Mouse (Mus musculus) kidney, embryonic 16.5 days (tissue): Measurements from ENCODE around the gene Borcs7. TPM values are rescaled to one million over a fixed set of nuclear protein-coding genes. Genes with fewer than 3 reads are reported as not detected.

Source experiments
- ATAC-seq: fragments of 200-750 bp; cut with Nextera tagmentation; 2 replicates; pipeline ENCODE4 v1.8.0; 2017; ENCODE audit warnings: moderate TSS enrichment; ENCODE audit not compliant: low FRiP score, low TSS enrichment
- H3K27ac ChIP-seq: fragments of 300-500 bp; sonication (generic); 2 replicates; pipeline ENCODE4 v1.5.1; 2014; ENCODE audit warnings: low read length
- H3K27me3 ChIP-seq: fragments of 300-500 bp; sonication (generic); 2 replicates; pipeline ENCODE4 v1.6.1; 2014; ENCODE audit warnings: low read length, control low read depth, mixed read lengths; ENCODE audit not compliant: insufficient read depth
- H3K36me3 ChIP-seq: fragments of 300-500 bp; sonication (generic); 2 replicates; pipeline ENCODE4 v1.6.1; 2014; ENCODE audit warnings: low read length, control low read depth, mixed read lengths; ENCODE audit not compliant: insufficient read depth
- H3K4me1 ChIP-seq: fragments of 300-500 bp; sonication (generic); 2 replicates; pipeline ENCODE4 v1.6.1; 2014; ENCODE audit warnings: low read length, control low read depth, mixed read lengths; ENCODE audit not compliant: insufficient read depth
- H3K4me2 ChIP-seq: fragments of 300-500 bp; sonication (generic); replicated peaks from 2 replicates; pipeline ENCODE4 v1.6.1; 2014; ENCODE audit warnings: low read depth, low read length
- H3K4me3 ChIP-seq: fragments of 300-500 bp; sonication (generic); 2 replicates; pipeline ENCODE4 v1.5.1; 2014; ENCODE audit warnings: mild to moderate bottlenecking, low read length
- H3K9ac ChIP-seq: fragments of 300-500 bp; sonication (generic); replicated peaks from 2 replicates; pipeline ENCODE4 v1.6.1; 2014; ENCODE audit warnings: low read length
- H3K9me3 ChIP-seq: fragments of 300-500 bp; sonication (generic); 2 replicates; pipeline ENCODE4 v1.6.1; 2016; ENCODE audit warnings: low read length, control low read depth
- WGBS: fragments of 180-500 bp; shearing (Covaris S2); extraction: QIAGEN DNeasy Blood & Tissue Kit; methylation state at CpG from one replicate; pipeline ENCODE4 v1.1.7; 2014; 5-methylcytosine and 5-hydroxymethylcytosine counted together
- polyA plus RNA-seq: library from polyadenylated mRNA; unstranded; fragments of >200 nt; fragmentation: Nextera tagmentation; extraction: Ambion mirVana; gene quantifications from 2 replicates; pipeline ENCODE4 v1.2.1, GENCODE M21; 2015

The Borcs7 gene
- polyA plus RNA-seq, 1 experiment from 2014 or later, result 15.6 TPM

GRCm38 (mm10) chr19:46647254-46647653 is 42.5 kb upstream of the Borcs7 start:
- H3K4me3 ChIP-seq, result no peak overlapping the region
- ATAC-seq, result no peak
- no peaks in the 10 kb centered on the region for H3K27me3 ChIP-seq
- H3K4me2 ChIP-seq, result no peak overlapping the region
- H3K9ac ChIP-seq, result 0 out of 2 replicates have a peak overlapping the region, but pooled peaks have one; percentile 17
- H3K36me3 ChIP-seq, result peaks cover 8% of the 10 kb centered on the region; the same call in 1 of the 2 replicates
- no peaks in the 10 kb centered on the region for H3K9me3 ChIP-seq
- WGBS, result 41% methylated on average over 3 of the region's 3 CpGs
- peaks cover 53% of the 10 kb centered on the region for H3K4me1 ChIP-seq
- no peak overlapping the region for H3K27ac ChIP-seq

DNA sequence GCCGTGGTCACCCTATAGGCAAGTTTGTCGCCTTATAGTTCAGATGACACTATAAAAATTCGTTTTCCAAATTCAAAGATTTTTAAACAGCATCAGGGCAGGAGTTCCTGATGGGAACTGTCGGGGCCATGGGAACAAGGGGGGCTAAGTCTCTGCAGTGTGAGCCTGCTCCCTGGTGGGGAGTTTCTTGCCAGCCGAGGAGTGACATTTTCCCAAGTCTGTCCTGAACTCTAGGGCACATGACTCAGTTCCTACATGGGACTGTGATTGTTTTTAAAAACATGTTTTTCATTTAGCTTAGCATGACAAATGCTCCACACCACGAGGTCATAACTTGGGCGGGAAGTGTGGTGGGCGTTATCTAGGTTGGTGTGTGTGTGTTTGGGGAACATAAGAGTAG is 41.9 kb upstream of the Borcs7 start:
- Histone ChIP-seq H3K27ac (no peak overlapping the region), H3K4me3 (no peak overlapping the region), H3K27me3 (no peaks in the 10 kb centered on the region), H3K4me1 (peaks cover 47% of the 10 kb centered on the region), H3K4me2 (no peak overlapping the region), H3K9me3 (no peaks in the 10 kb centered on the region), H3K9ac (no peak overlapping the region), H3K36me3 (peaks cover 11% of the 10 kb centered on the region; the same call in 1 of the 2 replicates)
- 79% methylated on average over 8 of the region's 8 CpGs for WGBS
- ATAC-seq, result no peak

DNA sequence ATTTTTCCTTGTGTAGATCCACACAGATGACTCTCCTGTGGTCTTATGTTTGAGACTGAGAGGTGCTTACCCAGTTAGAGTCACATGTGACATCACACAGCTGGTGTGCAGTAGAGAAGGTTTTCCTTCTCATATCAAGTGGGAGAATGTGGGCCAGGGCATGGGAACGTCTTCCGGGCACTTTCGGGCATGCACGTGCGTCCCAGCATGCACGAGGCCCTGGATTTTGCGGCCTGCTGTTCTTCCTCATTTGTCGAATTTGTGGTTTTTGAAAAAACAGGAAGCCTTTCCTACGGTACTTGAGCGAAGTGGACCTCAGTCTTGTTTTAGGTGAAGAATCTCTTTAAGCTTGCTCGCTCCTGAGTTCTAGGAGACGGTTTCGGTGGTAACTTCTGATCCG is 41.1 kb upstream of the Borcs7 start:
- Histone ChIP-seq H3K4me2 (no peak overlapping the region), H3K27me3 (no peaks in the 10 kb centered on the region), H3K9me3 (no peaks in the 10 kb centered on the region), H3K27ac (no peak overlapping the region), H3K4me3 (no peak overlapping the region), H3K36me3 (peaks cover 18% of the 10 kb centered on the region), H3K9ac (no peak overlapping the region), H3K4me1 (peaks cover 40% of the 10 kb centered on the region)
- 93% methylated on average over 14 of the region's 14 CpGs for WGBS
- ATAC-seq, result no peak

DNA sequence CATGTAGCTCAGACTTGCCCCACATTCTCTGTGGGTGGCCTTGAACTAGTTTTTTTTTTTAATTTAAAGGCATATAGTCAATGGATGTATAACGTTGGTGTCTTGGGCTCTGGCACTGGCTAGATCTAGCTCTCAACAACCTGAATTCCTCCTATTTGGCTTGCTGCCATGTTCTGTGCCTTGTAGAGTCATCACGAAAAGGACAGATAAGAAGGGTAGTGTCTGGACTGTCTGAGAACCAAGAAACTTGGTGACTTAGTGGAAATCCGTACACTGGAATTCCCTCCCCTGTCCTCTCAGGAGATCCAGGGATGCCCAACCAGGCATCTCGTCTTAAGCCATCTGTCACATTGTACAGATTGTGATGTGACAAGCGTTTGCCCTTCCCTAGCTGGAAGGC is 36.5 kb upstream of the Borcs7 start:
- no peak overlapping the region for H3K4me2 ChIP-seq
- no peak for ATAC-seq
- 0 out of 2 replicates have a peak, but pooled peaks cover 2% of the 10 kb centered on the region for H3K9me3 ChIP-seq
- H3K36me3 ChIP-seq, result peaks cover 53% of the 10 kb centered on the region
- H3K4me3 ChIP-seq, result no peak overlapping the region
- 87% methylated on average over 5 of the region's 5 CpGs for WGBS
- H3K4me1 ChIP-seq, result no peaks in the 10 kb centered on the region
- no peaks in the 10 kb centered on the region for H3K27me3 ChIP-seq
- no peak overlapping the region for H3K9ac ChIP-seq
- H3K27ac ChIP-seq, result no peak overlapping the region

DNA sequence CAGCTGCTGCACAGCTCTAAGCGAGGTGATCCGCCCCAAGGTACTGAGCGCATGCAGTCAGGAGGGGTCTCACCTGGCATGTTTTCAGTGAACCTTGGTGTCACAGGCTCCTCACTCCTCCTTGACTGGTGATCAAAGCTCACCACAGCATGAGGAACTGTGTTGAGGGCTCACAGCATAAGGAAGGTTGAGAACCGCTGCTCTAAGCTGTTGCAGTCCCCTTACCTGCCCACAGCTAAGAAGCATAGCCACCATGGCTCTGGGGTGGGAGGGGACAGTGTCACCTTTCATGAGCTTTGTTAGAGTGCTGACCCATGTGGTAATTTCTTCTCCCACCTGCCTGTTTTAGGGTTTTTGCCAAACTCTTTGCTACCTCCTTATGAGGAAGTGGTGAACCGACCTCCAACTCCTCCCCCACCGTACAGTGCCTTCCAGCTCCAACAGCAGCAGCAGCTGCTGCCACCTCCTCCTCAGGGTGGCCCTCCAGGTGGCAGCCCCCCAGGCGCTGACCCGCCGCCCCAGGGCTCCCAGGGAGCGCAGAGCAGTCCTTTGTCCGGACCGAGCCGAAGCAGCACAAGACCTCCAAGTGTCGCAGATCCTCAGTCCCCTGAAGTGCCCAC is 36.0 kb upstream of the Borcs7 start:
- no peak overlapping the region for H3K27ac ChIP-seq

DNA sequence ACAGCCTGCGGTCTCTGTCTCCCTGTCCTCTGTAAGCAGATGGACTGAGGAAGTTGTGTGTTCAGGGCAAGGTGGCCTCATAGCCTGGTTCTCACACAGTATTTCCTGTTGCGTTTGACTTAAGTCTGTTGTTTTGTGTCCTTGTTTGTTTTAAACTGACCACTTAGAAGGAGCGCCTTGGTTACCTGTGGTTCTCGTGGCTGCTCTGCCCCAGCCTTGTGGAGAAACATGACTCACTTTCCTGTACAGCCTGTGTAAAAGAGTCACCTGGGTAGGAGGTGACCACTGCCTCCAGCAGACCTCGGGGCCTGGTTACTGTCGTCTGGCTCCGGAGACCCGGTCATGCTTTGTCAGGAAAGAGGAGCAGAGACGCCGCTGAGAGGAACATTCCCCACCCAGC is 34.1 kb upstream of the Borcs7 start:
- WGBS, result 96% methylated on average over 10 of the region's 10 CpGs
- Histone ChIP-seq H3K27me3 (no peaks in the 10 kb centered on the region), H3K27ac (no peak overlapping the region), H3K36me3 (peaks cover 53% of the 10 kb centered on the region), H3K4me3 (no peak overlapping the region), H3K4me2 (no peak overlapping the region), H3K9me3 (0 out of 2 replicates have a peak, but pooled peaks cover 2% of the 10 kb centered on the region), H3K4me1 (no peaks in the 10 kb centered on the region), H3K9ac (no peak overlapping the region)
- ATAC-seq, result no peak

More for the DNA sequence above, 36.0 kb upstream of the Borcs7 start:
- peaks cover 53% of the 10 kb centered on the region for H3K36me3 ChIP-seq
- no peak for ATAC-seq
- no peak overlapping the region for H3K4me3 ChIP-seq
- 0 out of 2 replicates have a peak, but pooled peaks cover 2% of the 10 kb centered on the region for H3K9me3 ChIP-seq
- H3K9ac ChIP-seq, result no peak overlapping the region
- no peaks in the 10 kb centered on the region for H3K4me1 ChIP-seq
- 89% methylated on average over 14 of the region's 14 CpGs for WGBS
- no peak overlapping the region for H3K4me2 ChIP-seq
- H3K27me3 ChIP-seq, result no peaks in the 10 kb centered on the region

GRCm38 (mm10) chr19:46656151-46656840 is 33.4 kb upstream of the Borcs7 start:
- Histone ChIP-seq H3K4me3 (no peak overlapping the region), H3K4me1 (0 out of 2 replicates have a peak, but pooled peaks cover under 1% of the 10 kb centered on the region), H3K4me2 (no peak overlapping the region), H3K9ac (no peak overlapping the region), H3K36me3 (peaks cover 53% of the 10 kb centered on the region), H3K9me3 (0 out of 2 replicates have a peak, but pooled peaks cover 2% of the 10 kb centered on the region), H3K27ac (no peak overlapping the region), H3K27me3 (no peaks in the 10 kb centered on the region)
- ATAC-seq, result no peak
- 91% methylated on average over 21 of the region's 21 CpGs for WGBS

DNA sequence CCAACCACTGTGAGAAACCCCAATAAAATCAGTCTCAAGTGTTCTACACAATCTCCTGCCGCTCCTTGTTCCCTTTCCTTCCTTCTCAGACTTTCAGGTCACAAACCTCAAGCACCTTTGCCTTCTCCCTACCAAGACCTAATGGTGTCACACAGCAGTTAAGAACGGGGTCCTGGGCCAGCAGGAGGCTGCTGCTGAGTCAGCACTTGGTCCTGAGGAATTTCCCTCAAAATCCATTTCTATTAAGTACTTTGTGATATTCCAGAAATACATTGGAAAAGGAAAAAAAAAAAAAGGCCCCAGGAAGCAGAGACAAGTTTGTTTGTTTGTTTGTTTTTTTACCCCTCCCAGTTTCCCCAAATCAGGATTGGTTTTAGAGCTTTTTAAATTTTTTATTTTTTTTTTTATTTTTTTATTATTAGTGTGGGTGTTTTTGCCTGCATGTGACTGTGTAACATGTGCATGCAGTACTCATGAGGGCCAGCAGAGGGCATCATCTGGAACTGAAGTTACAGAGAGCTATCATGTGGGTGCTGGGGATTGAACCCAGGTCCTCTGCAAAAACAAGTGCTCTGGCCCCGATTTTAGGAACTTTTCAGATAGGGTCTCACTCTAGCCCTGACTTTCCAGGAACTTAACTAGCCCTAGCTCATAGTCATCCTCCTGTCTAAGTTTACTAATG is 32.2 kb upstream of the Borcs7 start:
- WGBS, result 96% methylated on average over 3 of the region's 3 CpGs
- H3K4me3 ChIP-seq, result no peak overlapping the region

DNA sequence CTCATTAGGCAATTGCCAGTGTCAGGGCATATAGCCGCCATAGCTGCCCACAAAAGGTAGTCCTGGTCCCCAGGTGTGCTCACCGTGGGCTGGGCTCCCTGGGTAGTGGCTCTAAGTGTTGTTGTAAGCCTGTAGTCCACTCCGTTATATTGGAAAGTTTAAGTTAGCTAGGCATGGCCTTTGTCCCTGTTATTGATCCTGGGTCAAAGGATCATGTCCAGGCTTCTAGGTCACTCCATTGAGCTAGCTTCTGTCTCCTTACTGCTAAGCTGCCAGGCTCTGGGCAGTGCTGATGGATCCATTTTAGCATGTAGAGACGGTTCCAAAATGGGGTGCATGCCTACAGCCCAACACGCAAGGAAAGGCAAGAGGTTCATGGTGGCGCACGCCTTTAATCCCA is 31.4 kb upstream of the Borcs7 start:
- H3K4me1 ChIP-seq, result 0 out of 2 replicates have a peak, but pooled peaks cover 4% of the 10 kb centered on the region
- 96% methylated on average over 7 of the region's 7 CpGs for WGBS
- H3K36me3 ChIP-seq, result peaks cover 40% of the 10 kb centered on the region
- no peak overlapping the region for H3K4me2 ChIP-seq
- 0 out of 2 replicates have a peak, but pooled peaks cover 2% of the 10 kb centered on the region for H3K9me3 ChIP-seq
- H3K27me3 ChIP-seq, result no peaks in the 10 kb centered on the region
- H3K9ac ChIP-seq, result no peak overlapping the region
- no peak overlapping the region for H3K4me3 ChIP-seq
- no peak for ATAC-seq
- H3K27ac ChIP-seq, result no peak overlapping the region

More for the DNA sequence above, 32.2 kb upstream of the Borcs7 start:
- H3K4me1 ChIP-seq, result 0 out of 2 replicates have a peak, but pooled peaks cover 4% of the 10 kb centered on the region
- H3K4me2 ChIP-seq, result no peak overlapping the region
- peaks cover 46% of the 10 kb centered on the region for H3K36me3 ChIP-seq
- no peak for ATAC-seq
- H3K9ac ChIP-seq, result no peak overlapping the region
- H3K27me3 ChIP-seq, result no peaks in the 10 kb centered on the region
- H3K27ac ChIP-seq, result no peak overlapping the region
- 0 out of 2 replicates have a peak, but pooled peaks cover 2% of the 10 kb centered on the region for H3K9me3 ChIP-seq
